Mouse (Mus musculus): Measurements from ENCODE around the gene Fadd.

Fadd gene

GRCm38 (mm10) chr7:144531585-144532378, 50.5 kb downstream of the Fadd start:
- in situ Hi-C loops (cut with MseI, MboI) = no loop called here

DNA sequence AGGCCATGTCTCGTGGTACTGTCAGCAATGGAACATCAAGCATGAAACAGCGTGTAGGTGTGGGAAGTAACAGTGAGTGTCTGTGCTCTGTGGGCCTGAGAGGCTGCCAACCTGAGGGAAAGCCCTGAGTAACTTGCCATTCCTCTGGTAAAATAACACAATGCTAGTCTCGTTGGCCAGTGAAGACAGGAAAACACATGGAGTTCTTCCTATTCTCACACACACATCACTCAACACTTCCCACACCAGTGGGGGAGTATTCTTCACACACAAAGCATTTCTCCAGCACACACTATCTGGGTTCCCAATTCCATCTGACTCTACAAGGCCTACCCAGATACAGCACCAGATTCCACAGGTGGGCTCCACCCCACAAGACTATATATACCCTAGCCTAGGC, 52.4 kb downstream of the Fadd start:
- in situ Hi-C loops (cut with MseI, MboI) = no loop called here

GRCm38 (mm10) chr7:144527723-144528221, 54.5 kb downstream of the Fadd start:
- in situ Hi-C loops (cut with MseI, MboI) = no loop called here
